Mouse (Mus musculus) cortical plate, adult 2 months (tissue): ENCODE results near the gene Ewsr1.

ENCODE experiments used
- CTCF ChIP-seq: fragments of 200-500 bp; IDR thresholded peaks from 2 replicates; pipeline ENCODE4 v1.5.1; 2011; ENCODE audit warnings: mild to moderate bottlenecking, control low read depth, low read length; ENCODE audit not compliant: insufficient read depth; ENCODE audit errors: extremely low read depth
- POLR2A ChIP-seq: fragments of 200-500 bp; IDR thresholded peaks from 2 replicates; pipeline ENCODE4 v1.6.1; 2011; ENCODE audit warnings: mild to moderate bottlenecking, low read length, control low read depth; ENCODE audit not compliant: insufficient read depth; ENCODE audit errors: extremely low read depth

- TF ChIP-seq CTCF (no peak), POLR2A (no peak)
Measured at GRCm38 (mm10) chr11:5125713-5126112, 26.6 kb upstream of the Ewsr1 start.
